Mouse (Mus musculus): Measurements from ENCODE around the gene Coa7.

DNA sequence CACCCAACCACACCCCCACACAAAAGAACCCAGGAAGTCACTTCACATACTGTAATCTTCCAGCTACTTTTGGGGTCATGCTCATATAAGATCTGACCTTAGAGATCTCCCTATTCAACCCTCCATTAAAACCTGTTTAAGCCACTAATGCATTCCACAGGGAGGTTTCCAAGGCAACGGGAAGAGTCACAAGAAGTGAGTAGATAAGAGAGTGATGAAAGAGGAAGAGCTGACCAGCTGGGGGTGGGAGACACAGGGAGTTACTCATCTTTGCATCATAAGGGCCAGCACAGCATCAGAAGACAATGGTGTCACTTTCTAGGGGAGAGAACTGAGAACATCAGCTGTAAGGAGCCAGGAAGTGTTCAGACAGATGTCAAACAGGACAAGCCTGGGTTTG lies 52.2 kb downstream of the Coa7 start:
- TF ChIP-seq CTCF (IDR thresholded peaks at IDR 0.05; ENCODE audit: low read depth) (no peak), EP300 (IDR thresholded peaks at IDR 0.05; ENCODE audit: low read depth) (no peak)
